Mouse (Mus musculus) left cerebral cortex, adult 2 months (tissue): ENCODE measurements at regions not wholly inside any gene's neighbourhood (a gene's known extent, or its start where the extent isn't known, plus 50 kb on each side); places are given as distances from the start of the nearest gene placed in this dataset.

Source experiments
- DNase-seq, 2 experiments: peaks; one replicate each; pipeline ENCODE4 v3.0.0; 2021 to 2022; ENCODE audit warnings: low spot score in 2 of 2, mixed read lengths in 1 of 2; ENCODE audit errors: extremely low spot score in 1 of 2
- H3K27ac ChIP-seq: fragments of 200-600 bp; 2 replicates; pipeline ENCODE4 v1.8.1; 2022
- H3K4me3 ChIP-seq: fragments of 200-600 bp; 2 replicates; pipeline ENCODE4 v1.8.1; 2022
- CTCF ChIP-seq: fragments of 200-600 bp; IDR thresholded peaks from 2 replicates; pipeline ENCODE4 v1.8.1; 2022; ENCODE audit warnings: antibody characterized with exemption, mild to moderate bottlenecking, moderate library complexity
- intact Hi-C: fragments of 180-260 bp; cut with DNase I; formaldehyde crosslinking; loops from one replicate; pipeline ENCODE4 v1.15.1; 2025

DNA sequence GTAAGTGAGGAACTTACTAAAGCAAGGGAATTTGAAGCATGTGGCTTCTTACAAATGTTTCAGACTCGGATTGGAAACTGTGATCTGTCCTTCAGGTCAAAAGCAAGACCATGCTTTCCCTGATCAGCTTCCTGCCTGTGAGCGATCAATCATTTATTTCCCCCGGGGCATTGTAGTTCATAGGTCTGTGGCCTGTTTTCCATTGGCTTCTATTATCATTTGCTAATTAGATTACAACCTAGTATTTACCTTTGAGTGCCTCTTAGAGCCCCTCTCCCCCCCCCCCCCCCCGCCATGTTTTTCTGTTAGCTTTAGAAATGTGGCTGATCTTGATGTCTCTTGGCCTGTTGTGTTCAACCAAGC, 634.1 kb downstream of the Epha4 start:
- no peak for TF ChIP-seq CTCF
- DNase-seq: no peak
- intact Hi-C loops: no loop called here
- H3K4me3 ChIP-seq: no peak overlapping the region
- no peak overlapping the region; the same call in 1 of the 2 replicates for H3K27ac ChIP-seq

DNA sequence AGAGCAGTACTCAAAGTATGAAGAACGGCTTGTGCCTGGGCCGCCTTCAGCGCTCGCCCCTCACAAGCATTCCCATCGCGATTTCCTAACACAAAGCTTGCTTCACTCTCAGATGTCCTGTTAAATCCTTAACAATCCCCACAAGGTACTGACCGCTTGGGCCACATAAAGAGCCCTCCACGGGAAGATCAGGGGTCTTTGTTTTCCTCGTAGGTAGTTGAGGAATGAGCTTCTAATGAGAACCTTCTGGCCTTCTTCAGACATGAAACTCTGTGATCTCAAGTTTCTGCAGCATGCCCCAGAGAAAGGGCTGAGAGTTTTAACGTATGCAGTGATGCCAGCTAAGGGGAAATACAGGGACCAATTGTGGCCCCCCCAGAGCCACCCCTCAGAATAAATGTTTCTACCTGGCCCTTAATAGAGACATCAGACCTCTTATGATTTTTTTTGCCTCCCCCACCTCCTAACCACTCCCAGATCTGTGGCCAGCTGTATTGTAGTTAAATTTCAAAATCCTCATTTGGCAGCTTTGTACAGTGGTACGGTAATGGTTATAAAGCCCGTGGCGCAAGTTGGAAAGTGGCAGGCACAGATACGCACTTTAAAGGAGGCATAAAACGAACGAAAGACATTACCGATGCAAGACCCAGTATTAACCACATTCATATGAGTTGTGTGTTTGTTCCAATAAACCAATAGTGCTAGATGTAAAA, 618.6 kb downstream of the Epha4 start:
- no peak for DNase-seq
- intact Hi-C loops: no loop called here
- no peak for TF ChIP-seq CTCF
- Histone ChIP-seq H3K4me3 (no peak overlapping the region), H3K27ac (no peak overlapping the region)

DNA sequence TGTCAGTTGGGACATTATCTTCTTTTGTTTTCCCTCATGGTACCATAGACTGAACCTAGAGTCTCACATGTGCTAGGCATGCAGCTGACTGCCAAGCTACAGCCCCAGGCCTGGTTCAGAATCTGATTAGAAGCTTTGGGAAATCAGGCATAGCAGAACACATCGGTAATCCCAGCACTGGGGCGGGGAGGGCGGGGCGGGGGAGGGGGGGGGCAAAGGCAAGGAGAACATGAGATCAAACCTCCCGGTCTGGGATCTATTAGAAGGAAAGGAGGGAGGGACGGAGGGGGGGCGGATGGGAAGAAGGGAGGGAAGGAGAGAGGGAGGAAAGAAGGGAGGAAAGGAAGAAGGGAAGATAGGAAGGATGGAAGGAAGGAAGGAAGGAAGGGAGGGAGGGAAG, 617.5 kb downstream of the Epha4 start:
- no peak for DNase-seq
- intact Hi-C loops: no loop called here
- TF ChIP-seq CTCF: no peak
- Histone ChIP-seq H3K4me3 (no peak overlapping the region), H3K27ac (no peak overlapping the region)

DNA sequence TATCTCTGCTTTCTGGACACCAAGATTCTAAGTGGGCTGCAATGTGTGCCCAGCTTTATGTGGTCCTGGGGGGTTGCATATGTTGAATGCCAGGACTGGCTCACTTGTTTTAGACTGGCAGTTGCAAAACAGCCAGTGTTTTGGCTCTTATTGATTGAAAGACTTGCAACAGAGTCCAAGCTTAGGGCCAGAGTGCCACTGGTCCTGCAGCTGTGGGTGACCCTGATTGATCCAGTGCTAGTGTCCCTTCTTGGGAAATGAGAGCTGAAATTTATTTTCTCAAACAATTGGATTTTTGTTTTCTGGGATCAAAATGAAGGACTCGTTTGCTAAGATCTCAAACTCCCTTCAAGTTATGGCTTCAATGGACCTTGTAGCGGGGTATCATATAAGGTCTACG, 603.4 kb downstream of the Epha4 start:
- intact Hi-C loops: no loop called here
- no peak for TF ChIP-seq CTCF
- Histone ChIP-seq H3K4me3 (no peak overlapping the region), H3K27ac (no peak overlapping the region)
- DNase-seq: no peak

DNA sequence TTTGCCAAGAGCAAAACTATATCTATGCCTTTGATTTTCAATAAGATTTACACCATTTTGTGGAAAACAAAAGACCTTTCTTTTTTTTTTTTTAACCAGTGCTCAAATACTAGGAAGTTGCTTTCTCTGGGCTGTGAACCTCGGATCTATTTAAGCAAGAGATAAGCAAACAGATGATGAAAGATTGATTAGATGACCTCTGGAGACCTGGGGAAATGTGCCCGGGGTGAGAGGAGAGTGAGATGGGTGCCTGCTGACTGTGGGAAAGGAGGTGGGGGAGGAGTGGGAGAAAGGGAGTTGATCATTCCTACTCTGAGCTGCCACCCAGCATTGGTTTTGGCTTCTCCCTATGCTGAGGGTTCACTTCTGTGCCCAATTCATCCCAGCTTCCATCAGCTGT, 595.3 kb downstream of the Epha4 start:
- Histone ChIP-seq H3K27ac (no peak overlapping the region), H3K4me3 (no peak overlapping the region)
- no peak for TF ChIP-seq CTCF
- intact Hi-C loops: no loop called here
- DNase-seq: no peak

DNA sequence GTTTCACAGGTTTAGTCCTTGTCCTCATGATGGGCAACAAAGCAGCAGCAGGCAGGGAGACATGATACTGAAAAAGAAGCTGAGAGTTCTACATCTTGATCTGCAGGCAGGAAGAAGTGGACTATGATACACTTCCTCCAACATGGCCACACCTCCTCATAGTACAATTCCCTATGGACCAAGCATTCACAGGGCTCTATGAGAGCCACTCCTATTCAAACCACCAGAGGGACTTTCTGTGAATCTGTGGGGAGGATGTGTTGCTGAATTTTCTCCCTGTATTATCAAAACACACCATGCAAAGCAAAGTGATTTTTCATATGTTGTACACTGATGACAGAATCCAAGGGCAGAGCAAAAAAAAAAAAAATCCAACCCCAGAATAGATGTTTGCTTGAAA, 594.3 kb downstream of the Epha4 start:
- intact Hi-C loops: no loop called here
- no peak; the same call in 1 of the 2 replicates for TF ChIP-seq CTCF
- DNase-seq: no peak
- no peak overlapping the region for H3K27ac ChIP-seq
- no peak overlapping the region for H3K4me3 ChIP-seq

DNA sequence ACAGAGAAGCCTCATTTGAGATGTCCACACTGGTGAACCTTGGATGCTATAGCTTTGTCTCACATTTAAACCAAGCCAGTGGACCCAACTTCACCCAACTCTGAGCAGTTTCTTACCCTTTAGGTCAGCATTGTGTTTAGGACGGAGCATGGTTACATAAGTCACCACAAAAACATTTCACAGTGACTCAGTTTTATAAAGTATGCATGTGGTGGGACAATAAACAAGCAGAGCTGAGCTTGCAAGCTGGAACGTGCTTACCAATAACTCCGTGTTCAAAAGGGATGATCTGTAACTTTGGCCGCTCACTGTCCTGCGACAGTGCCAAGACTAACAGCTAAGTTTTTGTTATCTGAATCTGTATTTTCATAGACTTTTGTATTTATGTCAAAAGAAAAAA, 587.8 kb downstream of the Epha4 start:
- DNase-seq: no peak
- intact Hi-C loops: no loop called here
- no peak overlapping the region for H3K4me3 ChIP-seq
- H3K27ac ChIP-seq: no peak overlapping the region
- TF ChIP-seq CTCF: no peak

DNA sequence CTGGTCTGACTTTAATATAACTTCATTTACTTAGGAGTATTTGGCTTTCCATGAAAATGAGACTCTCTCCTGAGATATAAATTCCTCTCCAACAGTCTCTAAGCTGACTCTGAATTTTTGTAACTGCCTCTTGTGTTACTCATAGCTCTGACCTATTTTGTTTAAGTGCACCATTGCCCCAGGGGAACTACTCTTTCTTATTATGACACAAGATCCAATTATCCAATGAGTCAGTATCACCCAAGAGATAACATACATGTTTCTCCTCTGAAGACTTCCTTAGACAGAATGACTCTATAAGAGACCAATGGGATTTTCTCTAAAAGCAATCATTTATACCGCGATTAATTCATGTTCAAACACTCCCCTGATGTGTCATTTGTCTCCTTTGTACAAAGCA, 586.9 kb downstream of the Epha4 start:
- intact Hi-C loops: no loop called here

DNA sequence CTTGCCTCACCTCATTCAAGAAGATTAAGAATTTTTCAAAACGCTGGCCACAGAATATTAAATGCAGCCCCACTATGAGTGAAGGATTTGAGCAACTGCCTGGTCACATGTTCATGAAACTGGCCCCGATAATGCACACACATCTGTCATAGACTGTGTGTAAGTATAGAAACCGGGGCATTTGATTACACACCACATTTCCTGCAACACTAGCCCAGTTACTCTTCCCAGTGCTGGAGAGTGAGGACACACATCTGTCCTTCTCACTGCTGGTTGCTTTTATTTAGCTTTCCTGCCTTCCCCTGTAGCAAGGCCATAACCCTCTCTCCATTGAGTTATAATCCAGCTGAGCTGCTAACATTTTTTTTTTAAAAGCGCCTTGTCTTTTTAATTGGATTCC, 581.4 kb downstream of the Epha4 start:
- no peak for DNase-seq
- Histone ChIP-seq H3K27ac (no peak overlapping the region), H3K4me3 (no peak overlapping the region)
- intact Hi-C loops: loop anchor here (10.0 kb wide), 1 partner anchor 581 kb away; the partner anchor contains the start of gene Epha4
- no peak for TF ChIP-seq CTCF

More for the DNA sequence above, 586.9 kb downstream of the Epha4 start:
- DNase-seq: no peak
- no peak overlapping the region for H3K4me3 ChIP-seq
- no peak for TF ChIP-seq CTCF
- no peak overlapping the region for H3K27ac ChIP-seq

DNA sequence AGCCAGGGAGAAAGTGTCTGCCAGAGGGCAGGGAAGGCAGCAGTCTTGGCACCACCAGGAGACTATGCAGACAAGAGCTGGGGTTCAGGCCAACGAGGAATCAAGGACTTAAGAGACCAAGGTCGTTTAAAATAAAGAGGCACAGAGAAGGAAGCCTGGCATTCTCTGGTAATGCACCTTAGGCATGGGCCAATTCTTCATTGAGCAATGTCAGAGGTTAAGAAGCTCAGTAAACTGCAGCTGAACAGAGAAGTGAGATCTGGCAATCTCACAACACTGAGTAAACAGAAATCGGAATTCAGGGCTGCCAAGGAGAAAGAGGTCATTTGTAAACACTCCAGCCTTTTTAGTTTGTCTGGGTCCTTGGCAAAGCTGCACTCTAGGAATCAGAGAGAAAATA, 572.2 kb downstream of the Epha4 start:
- intact Hi-C loops: no loop called here
- no peak; the same call in 1 of the 2 replicates for TF ChIP-seq CTCF
- Histone ChIP-seq H3K27ac (no peak overlapping the region), H3K4me3 (no peak overlapping the region)
- DNase-seq: peak in 1 of 2 experiments; percentile 7

DNA sequence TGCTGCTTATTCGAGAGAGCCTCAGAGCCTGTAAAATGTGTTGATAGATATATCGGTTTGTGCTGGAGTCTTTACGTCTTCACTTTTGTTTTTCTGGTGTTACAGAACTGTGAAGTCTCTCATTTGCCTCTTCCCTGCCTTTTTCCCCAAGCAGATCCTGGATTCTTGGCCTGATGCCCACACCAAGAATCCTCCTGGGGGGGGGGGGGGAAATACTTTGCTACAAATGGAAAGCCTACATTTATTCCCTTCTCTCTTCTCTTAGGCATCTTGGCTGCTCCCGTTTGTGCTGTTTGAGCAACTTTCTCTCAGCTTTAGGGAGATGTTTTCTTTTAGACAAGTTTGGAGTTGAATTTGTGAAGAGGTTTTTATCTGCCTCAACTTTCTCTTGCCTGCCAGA, 570.8 kb downstream of the Epha4 start:
- H3K4me3 ChIP-seq: no peak overlapping the region
- TF ChIP-seq CTCF: no peak
- DNase-seq: no peak
- no peak overlapping the region for H3K27ac ChIP-seq
- intact Hi-C loops: no loop called here

DNA sequence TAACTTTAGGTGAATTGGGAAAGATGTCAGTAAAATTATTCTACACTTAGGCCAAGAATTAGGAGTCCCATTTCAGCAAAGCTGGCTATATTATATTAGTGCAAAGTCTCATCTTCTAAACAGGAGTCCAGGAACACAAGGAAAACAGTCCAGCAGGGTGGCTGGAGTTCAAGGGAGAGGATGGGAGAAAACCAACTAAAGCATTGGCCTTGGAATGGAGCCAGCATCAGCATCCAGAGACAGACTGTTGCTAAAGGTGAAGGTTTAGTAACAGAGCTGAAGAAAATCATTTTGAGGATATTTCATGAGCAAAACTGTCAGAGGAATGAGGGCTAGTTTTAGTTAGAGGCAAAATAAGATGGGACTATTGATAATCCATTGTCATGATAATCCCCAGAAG, 559.9 kb downstream of the Epha4 start:
- Histone ChIP-seq H3K4me3 (no peak overlapping the region), H3K27ac (no peak overlapping the region)
- no peak for TF ChIP-seq CTCF
- intact Hi-C loops: no loop called here
- DNase-seq: no peak

DNA sequence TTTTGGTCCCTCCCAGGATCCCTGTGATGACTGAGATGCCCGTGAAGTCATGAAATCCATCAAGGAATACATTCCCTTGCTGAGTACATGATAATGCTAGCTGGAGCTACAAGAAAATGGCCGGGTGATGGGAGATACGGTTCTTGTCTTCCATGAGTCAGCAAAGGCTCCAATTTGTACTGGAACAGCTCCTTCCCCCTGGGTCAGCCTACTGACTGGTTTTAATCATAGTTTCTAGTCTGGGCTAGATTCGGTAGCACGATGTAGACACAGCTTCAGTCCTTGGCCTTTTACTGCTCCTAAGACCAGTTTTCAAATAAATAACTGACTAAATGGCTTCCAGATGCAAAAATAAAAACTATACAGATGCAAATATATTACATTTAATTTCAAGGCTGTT, 557.5 kb downstream of the Epha4 start:
- intact Hi-C loops: no loop called here
- no peak for DNase-seq
- Histone ChIP-seq H3K27ac (no peak overlapping the region), H3K4me3 (no peak overlapping the region)
- TF ChIP-seq CTCF: no peak
